ENCODE assay signal across 8 mouse cellular contexts in the genomic region with DNA sequence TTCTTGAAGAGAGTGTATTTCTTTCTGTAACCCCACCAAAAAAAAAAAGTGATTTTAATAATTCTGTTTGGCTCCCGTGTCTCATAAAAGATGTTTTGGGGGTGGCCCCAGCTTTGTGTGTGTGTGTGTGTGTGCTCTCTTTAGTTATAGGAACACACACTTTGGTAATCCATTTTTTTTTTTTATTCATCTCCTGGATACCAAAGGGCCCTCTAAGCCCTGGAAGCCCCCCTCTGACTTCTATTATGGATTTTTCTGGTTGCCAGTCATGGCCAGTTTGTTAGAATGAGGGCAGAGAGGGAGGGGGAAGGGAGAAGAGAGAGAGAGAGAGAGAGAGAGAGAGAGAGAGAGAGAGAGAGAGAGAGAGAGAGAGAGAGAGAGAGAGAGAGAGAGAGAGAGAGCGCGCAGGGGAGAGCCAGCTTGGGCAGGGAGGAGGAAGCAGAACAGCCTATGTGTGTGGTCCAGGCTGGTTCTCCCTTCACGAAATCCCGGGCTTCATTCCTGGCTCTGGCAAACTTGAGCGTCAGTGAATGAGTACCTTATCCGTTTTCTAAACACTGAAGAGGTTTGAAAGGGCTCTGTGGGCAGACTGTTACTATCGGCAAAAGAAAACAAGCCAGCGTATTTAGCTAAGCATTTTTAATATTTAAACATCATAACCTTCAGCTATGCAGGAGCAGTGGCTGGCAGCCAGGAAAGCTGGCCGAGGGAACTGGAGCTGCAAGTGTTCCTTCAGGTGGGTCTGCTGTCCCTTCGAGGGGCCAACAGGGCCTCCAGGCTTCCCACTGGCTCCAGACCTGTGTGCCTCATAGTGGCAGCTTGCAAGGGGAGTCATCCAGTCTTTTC.
A peak's percentile ranks its signal among the peaks of the same experiment; 100 is the strongest.
DNase-seq lines count a peak whose midpoint lies in the region; ATAC-seq and TF ChIP-seq lines count a peak whose summit lies in the region.

No protein-coding gene starts in this region.

- ATAC-seq in heart, embryonic 14.5 days (ENCODE audit: insufficient number of reproducible peaks, insufficient read depth, low FRiP score, low read depth): no peak
- no peak; the same call in 1 of the 2 replicates for ATAC-seq in kidney, postnatal 0 days (replicated peaks; ENCODE audit: low FRiP score, low read depth)
- peak; percentile 73 for ATAC-seq in lung, embryonic 14.5 days (ENCODE audit: insufficient read depth)
- ATAC-seq in erythroblast, adult 5-6 weeks (replicated peaks; ENCODE audit: low FRiP score, poor library complexity, severe bottlenecking): no peak

- 0 out of 2 replicates have a peak overlapping the region, but pooled peaks have one; percentile 18 for H3K9ac ChIP-seq in heart, embryonic 14.5 days (ENCODE audit: low read length)
- H3K9ac ChIP-seq in kidney, postnatal 0 days (ENCODE audit: low read depth, low read length): peak overlapping the region; percentile 10; the same call in 1 of the 2 replicates
- H3K9ac ChIP-seq in lung, embryonic 14.5 days: peak overlapping the region; percentile 27; the same call in 1 of the 2 replicates

- H3K36me3 ChIP-seq in heart, embryonic 10.5 days: no peaks in the 10 kb centered on the region
- H3K36me3 ChIP-seq in heart, embryonic 14.5 days (ENCODE audit: control insufficient read depth, insufficient read depth, low read length): no peaks in the 10 kb centered on the region
- H3K36me3 ChIP-seq in kidney, postnatal 0 days (ENCODE audit: insufficient read depth, low read length): no peaks in the 10 kb centered on the region
- H3K36me3 ChIP-seq in lung, embryonic 14.5 days (ENCODE audit: insufficient read depth): no peaks in the 10 kb centered on the region

- no peak for TF ChIP-seq CTCF in kidney, postnatal 0 days (IDR thresholded peaks at IDR 0.05; ENCODE audit: low read depth)
- no peak for TF ChIP-seq CTCF in lung, embryonic 14.5 days (IDR thresholded peaks at IDR 0.05; ENCODE audit: low read depth)

- peak; percentile 74 for DNase-seq in heart, embryonic 10.5 days (ENCODE audit: low spot score)
- DNase-seq in heart, adult 11 months: no peak
- peak; percentile 69 to 74 for DNase-seq in cerebellum, postnatal 10 days
- peak; percentile 70 for DNase-seq in kidney, postnatal 0 days (ENCODE audit: low spot score)
- DNase-seq in lung, embryonic 14.5 days: peak; percentile 86
- peak; percentile 14 to 25 for DNase-seq in right cerebral cortex, adult 2 months (ENCODE audit: low spot score in 2 of 2)

- no peaks in the 10 kb centered on the region for H3K9me3 ChIP-seq in heart, embryonic 10.5 days
- peaks cover 7% of the 10 kb centered on the region; the same call in 1 of the 2 replicates for H3K9me3 ChIP-seq in heart, embryonic 14.5 days (ENCODE audit: control insufficient read depth, low read length)
- no peaks in the 10 kb centered on the region for H3K9me3 ChIP-seq in kidney, postnatal 0 days (replicated peaks; ENCODE audit: low read length)
- no peaks in the 10 kb centered on the region for H3K9me3 ChIP-seq in lung, embryonic 14.5 days (ENCODE audit: low read depth, low read length)

- H3K4me3 ChIP-seq in heart, embryonic 10.5 days: peak overlapping the region; percentile 8; the same call in 1 of the 2 replicates
- no peak overlapping the region for H3K4me3 ChIP-seq in heart, embryonic 14.5 days (ENCODE audit: control insufficient read depth in 1 of 2, insufficient read depth in 1 of 2, low read depth in 1 of 2, low read length in 2 of 2)
- H3K4me3 ChIP-seq in kidney, postnatal 0 days (replicated peaks; ENCODE audit: low read depth, low read length): no peak overlapping the region
- no peak overlapping the region for H3K4me3 ChIP-seq in lung, embryonic 14.5 days (ENCODE audit: low read depth, low read length)

- peaks cover 28% of the 10 kb centered on the region for H3K4me1 ChIP-seq in heart, embryonic 10.5 days
- peaks cover 19 to 20% of the 10 kb centered on the region in 2 experiments for H3K4me1 ChIP-seq in heart, embryonic 14.5 days (ENCODE audit: control insufficient read depth in 2 of 2, insufficient read depth in 2 of 2, low read length in 2 of 2)
- peaks cover 25% of the 10 kb centered on the region for H3K4me1 ChIP-seq in kidney, postnatal 0 days (replicated peaks; ENCODE audit: insufficient read depth, low read length)
- H3K4me1 ChIP-seq in lung, embryonic 14.5 days (ENCODE audit: insufficient read depth): peaks cover 49% of the 10 kb centered on the region

- H3K27me3 ChIP-seq in heart, embryonic 10.5 days (ENCODE audit: insufficient read depth, poor library complexity, severe bottlenecking): 0 out of 2 replicates have a peak, but pooled peaks cover 3% of the 10 kb centered on the region
- no peaks in the 10 kb centered on the region for H3K27me3 ChIP-seq in heart, embryonic 14.5 days (ENCODE audit: control insufficient read depth, insufficient read depth, low read length)
- H3K27me3 ChIP-seq in kidney, postnatal 0 days (ENCODE audit: insufficient read depth, low read length): no peaks in the 10 kb centered on the region
- H3K27me3 ChIP-seq in lung, embryonic 14.5 days (ENCODE audit: insufficient read depth, low read length): no peaks in the 10 kb centered on the region

- peak overlapping the region; percentile 34 for H3K4me2 ChIP-seq in heart, embryonic 14.5 days (ENCODE audit: low read length)
- peak overlapping the region; percentile 11; the same call in 1 of the 2 replicates for H3K4me2 ChIP-seq in kidney, postnatal 0 days (ENCODE audit: low read length)
- peak overlapping the region; percentile 49 for H3K4me2 ChIP-seq in lung, embryonic 14.5 days

- peak overlapping the region; percentile 78 for H3K27ac ChIP-seq in heart, embryonic 10.5 days
- H3K27ac ChIP-seq in heart, embryonic 14.5 days (replicated peaks in 1 of 2; ENCODE audit: control insufficient read depth in 1 of 2, insufficient read depth in 1 of 2, low read depth in 2 of 2, low read length in 2 of 2): peak overlapping the region in 1 of 2 experiments; percentile 62; a peak in 3 of 4 replicates
- H3K27ac ChIP-seq in kidney, postnatal 0 days: peak overlapping the region; percentile 91
- peak overlapping the region; percentile 98 for H3K27ac ChIP-seq in lung, embryonic 14.5 days (ENCODE audit: low read depth)

- WGBS in heart, embryonic 10.5 days: 18% methylated on average over 11 of the region's 11 CpGs
- WGBS in heart, embryonic 14.5 days: 17% methylated on average over 11 of the region's 11 CpGs
- 11% methylated on average over 11 of the region's 11 CpGs for WGBS in kidney, postnatal 0 days
- 3% methylated on average over 11 of the region's 11 CpGs for WGBS in lung, embryonic 14.5 days
